Mouse (Mus musculus) gastrocnemius, postnatal 4 days (tissue): Measurements from ENCODE around the gene Man2b2. TPM values are rescaled to one million over a fixed set of nuclear protein-coding genes. Genes with fewer than 3 reads are reported as not detected.
A peak's percentile ranks its signal among the peaks of the same experiment; 100 is the strongest.

Experiments used
- DNase-seq, 2 experiments: peaks; one replicate each; pipeline ENCODE4 v3.0.0; 2021 to 2022; ENCODE audit warnings: low spot score in 2 of 2, mixed read lengths in 2 of 2
- long read RNA-seq, 2 experiments: library from polyadenylated mRNA; stranded (forward); transcript quantifications; one replicate each; pipeline ENCODE4 v2.0.0; 2021
- total RNA-seq, 2 experiments: library from RNA; stranded (reverse); gene quantifications; 2 replicates each; pipeline ENCODE4 v1.2.3; 2021

Gene Man2b2
- total RNA-seq, result 10 to 100 TPM; 19.6 to 20.8 TPM
- long read RNA-seq, experiment 1, transcript Man2b2-201 (19 exons, 3,330 nt), result major isoform, 15 of 19 reads
- long read RNA-seq, experiment 1, partial matches to known transcripts, result 0 of 19 reads
- long read RNA-seq, experiment 1, other reads (novel, unspliced or antisense), result 4 of 19 reads
- long read RNA-seq, experiment 2, transcript Man2b2-201 (19 exons, 3,330 nt), result major isoform, 25 of 33 reads
- long read RNA-seq, experiment 2, partial matches to known transcripts, result 5 of 33 reads
- long read RNA-seq, experiment 2, other reads (novel, unspliced or antisense), result 3 of 33 reads

GRCm38 (mm10) chr5:36829913-36830879, at the start of gene Man2b2:
TSS of gene Man2b2 (minus strand) at chr5:36830653.
- peak; percentile 90 to 93 for DNase-seq

DNA sequence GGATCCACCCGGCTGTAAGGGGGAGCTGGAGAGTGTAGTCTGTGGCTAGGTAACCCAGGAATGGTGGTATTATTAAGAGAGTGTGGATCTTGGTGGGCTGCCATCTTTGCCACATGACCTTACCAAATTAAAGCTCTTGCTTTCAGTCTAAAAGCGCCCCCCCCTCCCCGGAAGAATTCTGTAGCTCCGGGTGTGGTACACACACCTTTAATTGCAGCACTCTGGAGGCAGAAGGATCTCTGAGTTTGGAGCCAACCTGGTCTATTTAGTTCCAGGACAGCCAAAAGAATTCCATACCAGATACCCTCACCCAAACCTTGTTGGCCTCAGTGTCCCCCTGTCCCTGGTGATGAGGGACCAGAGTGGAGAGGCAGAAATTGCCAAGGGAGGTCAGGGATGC, 48.3 kb upstream of the Man2b2 start:
- no peak for DNase-seq

GRCm38 (mm10) chr5:36877641-36878040, 47.2 kb upstream of the Man2b2 start:
- no peak for DNase-seq

GRCm38 (mm10) chr5:36876777-36877396, 46.4 kb upstream of the Man2b2 start:
- DNase-seq, result no peak

GRCm38 (mm10) chr5:36875956-36876355, 45.5 kb upstream of the Man2b2 start:
- DNase-seq, result no peak

DNA sequence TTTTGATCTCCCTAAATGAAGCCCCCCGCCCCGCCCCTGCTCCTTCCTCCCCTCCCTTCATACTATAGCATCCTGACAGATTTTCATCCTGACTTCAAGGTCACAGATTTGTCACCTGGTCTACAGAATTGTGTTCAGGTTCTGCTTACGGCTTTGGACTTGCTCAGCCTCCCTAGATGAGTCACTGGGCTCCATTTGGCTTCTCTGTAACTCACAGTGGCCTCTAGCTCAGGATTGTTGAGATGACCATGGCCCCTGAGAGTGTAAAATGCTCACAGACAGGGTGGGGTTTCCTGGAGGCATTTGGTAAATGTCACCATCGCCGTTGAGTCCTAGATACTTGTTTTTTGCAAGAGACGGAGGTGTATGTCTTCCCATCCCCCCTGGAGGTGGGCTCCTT, 40.5 kb upstream of the Man2b2 start:
- DNase-seq, result no peak

GRCm38 (mm10) chr5:36869578-36870236, 39.3 kb upstream of the Man2b2 start:
- no peak for DNase-seq

- no peak for DNase-seq
Measured at GRCm38 (mm10) chr5:36869186-36869577, 38.7 kb upstream of the Man2b2 start.

- DNase-seq, result no peak
Measured at GRCm38 (mm10) chr5:36868266-36869090, 38.0 kb upstream of the Man2b2 start, which contains the start of gene Ppp2r2c. TSS of gene Ppp2r2c (plus strand) at chr5:36868513.

DNA sequence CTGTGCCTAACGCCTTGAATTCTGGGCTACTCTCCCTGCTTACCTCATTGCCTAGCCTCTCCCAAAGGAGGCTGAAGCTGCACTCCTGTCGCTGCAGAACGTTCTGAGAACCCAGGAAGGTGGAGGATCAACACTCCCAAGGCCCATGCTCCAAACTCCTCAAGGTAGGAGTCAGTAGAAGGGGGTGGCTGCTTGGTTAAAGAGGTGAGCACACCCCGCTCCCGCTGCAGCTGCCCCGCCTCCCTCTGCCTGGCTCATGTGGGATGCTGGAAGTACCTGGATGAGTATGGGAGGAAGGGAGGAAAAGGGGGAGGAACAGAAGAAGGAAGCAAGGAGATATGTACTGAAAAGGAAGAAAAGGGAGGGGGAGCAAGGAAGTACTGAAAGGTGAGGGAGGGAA, 37.1 kb upstream of the Man2b2 start:
- no peak for DNase-seq

- DNase-seq, result no peak
Measured at GRCm38 (mm10) chr5:36866701-36867250, 36.3 kb upstream of the Man2b2 start.

GRCm38 (mm10) chr5:36861084-36861483, 30.6 kb upstream of the Man2b2 start:
- DNase-seq, result no peak

- DNase-seq, result no peak
Measured at GRCm38 (mm10) chr5:36857546-36857945, 27.1 kb upstream of the Man2b2 start.

DNA sequence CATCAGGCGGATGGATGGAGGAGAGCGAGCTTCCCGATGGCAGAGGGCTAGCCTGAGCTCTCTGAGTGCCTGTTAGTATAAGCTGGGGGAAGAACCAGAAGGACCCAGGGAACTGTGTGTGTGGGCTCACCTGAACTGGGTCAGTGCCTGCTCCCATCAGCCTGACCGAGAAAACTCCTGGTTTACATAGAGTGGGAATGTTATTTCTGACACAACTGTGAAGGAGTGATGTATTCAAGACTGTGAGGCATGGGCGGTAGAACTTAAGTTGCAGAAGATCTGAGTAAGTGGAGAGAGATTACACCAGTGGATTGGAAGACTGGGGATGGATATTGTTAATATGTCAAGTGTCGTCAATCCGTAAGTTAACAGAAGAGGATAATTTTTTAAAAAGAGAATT, 26.1 kb upstream of the Man2b2 start:
- DNase-seq, result no peak

- no peak for DNase-seq
Measured at GRCm38 (mm10) chr5:36855180-36855579, 24.7 kb upstream of the Man2b2 start.

DNA sequence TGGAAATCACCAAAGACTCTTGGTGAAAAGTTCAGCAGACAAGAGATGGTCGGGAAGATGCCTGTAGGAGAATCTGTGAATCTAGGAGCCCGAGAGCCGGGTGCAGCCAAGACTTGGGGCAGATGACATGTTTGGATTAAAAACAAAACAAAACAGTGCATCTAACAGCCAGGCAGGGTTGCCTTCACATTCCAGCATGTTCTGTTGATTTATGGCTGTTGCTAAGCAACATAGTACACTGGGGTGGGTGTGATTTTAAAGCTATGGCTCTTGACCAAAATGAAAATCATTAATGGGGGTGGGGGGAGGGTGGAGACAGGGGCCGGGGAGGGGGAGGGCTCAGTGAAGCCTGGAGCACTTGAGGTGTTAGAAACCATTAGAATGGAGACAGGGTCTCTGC, 21.1 kb upstream of the Man2b2 start:
- DNase-seq, result no peak

DNA sequence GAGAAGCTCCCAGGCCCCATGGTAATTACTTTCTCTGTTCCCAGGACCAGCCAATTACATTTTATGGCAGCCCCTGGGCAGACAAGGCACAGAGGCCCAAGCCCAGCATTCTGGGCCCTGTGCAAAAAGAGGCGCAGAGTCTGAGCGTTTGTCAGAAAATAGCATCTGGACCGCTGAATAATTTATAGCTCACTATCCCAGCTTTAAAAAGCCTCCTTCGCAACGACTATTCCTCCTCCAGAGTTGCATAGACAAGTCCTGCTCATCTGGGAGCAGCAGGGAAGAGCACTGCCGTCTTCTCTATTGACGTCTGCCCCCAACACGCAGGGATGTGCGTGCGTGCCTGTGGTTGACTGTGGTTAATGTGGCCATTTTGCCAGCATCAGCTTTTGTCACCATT, 14.0 kb upstream of the Man2b2 start:
- DNase-seq, result no peak

DNA sequence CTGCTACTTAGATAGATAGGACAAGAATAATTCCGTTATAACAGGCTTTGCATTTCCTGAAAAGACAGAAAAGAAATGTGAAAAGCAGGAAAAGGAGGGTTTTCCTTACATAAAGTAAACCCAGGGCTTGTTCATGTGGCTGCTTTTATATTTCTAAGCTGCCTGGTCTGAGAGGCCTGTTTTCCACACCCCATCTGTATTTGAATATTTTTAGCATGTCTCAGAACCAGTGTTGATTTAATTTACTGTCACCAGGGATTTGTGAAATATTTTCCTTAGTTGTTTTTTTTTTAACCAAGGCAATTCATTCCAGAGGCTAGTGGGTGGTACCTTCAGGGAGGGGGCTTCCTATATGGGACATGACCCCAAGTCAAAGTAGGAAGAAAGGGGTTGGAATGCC, 11.2 kb upstream of the Man2b2 start:
- DNase-seq, result no peak

DNA sequence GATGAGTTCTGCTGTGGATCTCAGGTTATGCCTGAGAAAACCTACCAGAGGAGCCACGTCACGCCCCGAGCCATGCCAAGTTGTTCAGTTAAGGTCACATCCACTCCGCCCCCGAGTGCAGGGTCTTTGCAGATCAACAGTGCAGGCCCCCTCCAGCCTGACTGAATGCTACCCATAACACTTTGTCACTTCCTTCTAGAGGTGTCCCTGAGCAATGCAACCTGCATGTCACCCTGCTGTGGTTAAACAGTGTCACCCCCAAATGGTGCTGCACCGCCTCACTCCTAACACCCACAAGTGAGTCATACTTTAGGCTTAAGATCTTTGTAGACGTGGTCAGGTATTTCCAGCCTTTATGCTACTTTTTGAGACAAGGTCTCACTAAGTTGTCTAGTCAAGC, 9.6 kb upstream of the Man2b2 start:
- no peak for DNase-seq

DNA sequence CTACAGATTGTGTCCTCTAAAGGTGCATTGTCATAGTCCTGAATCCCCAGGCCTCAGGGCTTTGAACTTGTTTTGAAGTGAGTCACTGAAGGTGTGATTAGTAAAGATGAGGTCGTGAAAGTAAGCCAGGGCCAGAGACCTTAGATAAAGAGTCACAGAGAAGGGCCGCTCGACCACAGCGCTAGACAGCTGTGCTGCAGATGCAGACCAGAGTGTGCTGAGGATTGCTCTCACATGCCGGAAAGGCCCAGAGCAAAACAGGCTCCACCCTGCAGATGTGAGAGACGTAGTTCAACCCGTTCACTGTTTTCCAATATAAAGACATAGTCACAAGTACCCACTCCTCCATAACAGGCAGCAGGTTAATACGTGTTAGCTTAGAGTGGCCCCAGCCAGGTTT, 9.1 kb upstream of the Man2b2 start:
- DNase-seq, result no peak
